Mouse (Mus musculus): ENCODE measurements around the gene Plekha6.

DNA sequence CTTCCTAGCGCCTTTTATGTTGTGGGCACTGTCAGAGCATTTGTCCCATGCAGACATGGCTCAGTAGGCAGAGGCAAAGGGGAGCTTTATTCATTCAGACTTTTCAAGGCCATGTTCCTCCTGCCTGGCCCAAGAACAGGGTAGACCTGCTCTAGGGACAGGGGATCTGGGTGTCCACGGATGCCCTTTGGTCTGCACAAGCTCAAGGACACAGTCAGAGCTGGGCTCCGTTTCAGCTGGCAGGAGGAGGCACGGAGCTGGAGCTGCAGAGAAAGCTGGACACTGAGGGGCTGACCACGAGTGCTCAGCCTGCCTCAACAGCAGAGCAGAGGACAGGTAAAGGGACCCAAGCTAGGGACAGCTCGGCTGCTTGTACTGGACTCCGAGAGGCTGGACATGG, 46.8 kb downstream of the Plekha6 start:
- no peak for TF ChIP-seq CTCF (IDR thresholded peaks at IDR 0.05; ENCODE audit: control insufficient read depth, insufficient read depth, low read length)
- TF ChIP-seq POLR2A (IDR thresholded peaks at IDR 0.05; ENCODE audit: borderline replicate concordance, control insufficient read depth, low read depth, low read length): no peak
